Mouse (Mus musculus) limb, embryonic 11.5 days (tissue): ENCODE results near the gene Brms1. TPM values are rescaled to one million over a fixed set of nuclear protein-coding genes. Genes with fewer than 3 reads are reported as not detected.
"Not testable (repeated sequence)": the region's sequence is repeated elsewhere in the genome, so short reads cannot be mapped to it uniquely, and the experiment has no call there.

Source experiments
- ATAC-seq: fragments of 200-750 bp; cut with Nextera tagmentation; 2 replicates; pipeline ENCODE4 v1.8.0; 2017; ENCODE audit warnings: low read depth; ENCODE audit not compliant: insufficient number of reproducible peaks, low FRiP score, low TSS enrichment
- DNase-seq: peaks from one replicate; pipeline ENCODE4 v3.0.0-alpha.2; 2015; ENCODE audit warnings: low spot score
- H3K27ac ChIP-seq: fragments of 300-500 bp; sonication (generic); replicated peaks from 2 replicates; pipeline ENCODE4 v1.5.1; 2014; ENCODE audit warnings: low read depth, mild to moderate bottlenecking, low read length
- H3K27me3 ChIP-seq: fragments of 300-500 bp; sonication (generic); 2 replicates; pipeline ENCODE4 v1.6.1; 2014; ENCODE audit warnings: mild to moderate bottlenecking, low read length, mixed read lengths; ENCODE audit not compliant: control insufficient read depth, insufficient read depth
- H3K36me3 ChIP-seq: fragments of 300-500 bp; sonication (generic); 2 replicates; pipeline ENCODE4 v1.6.1; 2014; ENCODE audit warnings: mild to moderate bottlenecking, low read length, moderate library complexity, mixed read lengths; ENCODE audit not compliant: control insufficient read depth, insufficient read depth
- H3K4me1 ChIP-seq: fragments of 300-500 bp; sonication (generic); 2 replicates; pipeline ENCODE4 v1.6.1; 2014; ENCODE audit warnings: low read length, mixed read lengths; ENCODE audit not compliant: control insufficient read depth, insufficient read depth
- H3K4me2 ChIP-seq: fragments of 300-500 bp; sonication (generic); 2 replicates; pipeline ENCODE4 v1.6.1; 2014; ENCODE audit warnings: low read depth, mild to moderate bottlenecking, moderate library complexity; ENCODE audit not compliant: severe bottlenecking
- H3K4me3 ChIP-seq: fragments of 300-500 bp; sonication (generic); 2 replicates; pipeline ENCODE4 v1.5.1; 2014; ENCODE audit warnings: low read depth, low read length
- H3K9ac ChIP-seq: fragments of 300-500 bp; sonication (generic); 2 replicates; pipeline ENCODE4 v1.6.1; 2014; ENCODE audit warnings: mild to moderate bottlenecking, low read length
- H3K9me3 ChIP-seq: fragments of 300-500 bp; sonication (generic); 2 replicates; pipeline ENCODE4 v1.6.1; 2016; ENCODE audit warnings: low read length; ENCODE audit not compliant: control insufficient read depth
- WGBS: fragments of 180-500 bp; shearing (Covaris S2); extraction: QIAGEN DNeasy Blood & Tissue Kit; methylation state at CpG from one replicate; pipeline ENCODE4 v1.1.7; 2014; 5-methylcytosine and 5-hydroxymethylcytosine counted together
- polyA plus RNA-seq: library from polyadenylated mRNA; unstranded; fragments of >200 nt; fragmentation: Nextera tagmentation; extraction: Ambion mirVana; gene quantifications from 2 replicates; pipeline ENCODE4 v1.2.1, GENCODE M21; 2014

Gene Brms1
- 52.6 and 61.2 TPM in 2 replicates for polyA plus RNA-seq

DNA sequence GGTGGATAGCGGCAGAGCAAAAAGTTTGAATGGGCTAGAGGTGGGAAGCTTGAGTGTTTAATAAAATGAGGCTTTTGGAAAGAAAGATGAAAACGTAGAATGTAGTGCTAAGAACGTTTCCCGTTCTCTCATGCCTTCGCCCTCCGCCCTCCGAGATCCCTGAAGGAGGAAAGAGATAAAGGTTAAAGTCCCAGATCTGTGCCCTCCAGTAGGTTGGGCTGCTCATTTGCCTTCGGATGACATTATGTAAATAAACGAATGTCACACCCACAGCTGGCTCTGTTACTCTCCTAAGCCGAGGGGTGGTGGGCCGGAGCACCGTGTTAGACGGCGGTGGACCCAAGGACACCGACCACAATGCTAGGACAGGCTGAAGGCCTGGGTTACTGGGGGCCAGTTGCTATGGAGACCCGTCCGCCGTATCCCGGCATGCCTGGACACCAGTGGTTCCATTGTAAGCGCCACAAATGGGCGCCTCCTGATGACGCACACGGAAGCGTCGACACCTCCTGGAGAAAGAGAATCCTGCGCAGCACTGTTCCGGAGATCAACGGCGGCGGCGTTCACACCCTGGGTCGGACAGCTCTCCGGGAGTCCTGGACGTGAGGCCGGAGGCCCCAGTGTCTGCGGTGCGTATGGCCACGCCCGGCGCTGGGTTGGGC lies at the start of gene Brms1:
Gene Brms1, plus strand, starts transcription at position 493 of the 662 bp plus-strand sequence.
- H3K9me3 ChIP-seq: no peaks in the 10 kb centered on the region
- ATAC-seq: peak; percentile 44; the same call in 1 of the 2 replicates
- H3K4me2 ChIP-seq: peak within 1 kb of the TSS; percentile 99
- 7% methylated on average over 40 of the region's 40 CpGs for WGBS
- peak within 1 kb of the TSS; percentile 91 for H3K4me3 ChIP-seq
- H3K9ac ChIP-seq: peak within 1 kb of the TSS; percentile 81
- no peaks in the 10 kb centered on the region for H3K27me3 ChIP-seq
- H3K27ac ChIP-seq: no peak within 1 kb of the TSS; the same call in 1 of the 2 replicates
- DNase-seq: peak; percentile 96
- H3K36me3 ChIP-seq: no peaks in the 10 kb centered on the region; the same call in 1 of the 2 replicates
- peaks cover 21% of the 10 kb centered on the region; the same call in 1 of the 2 replicates for H3K4me1 ChIP-seq

DNA sequence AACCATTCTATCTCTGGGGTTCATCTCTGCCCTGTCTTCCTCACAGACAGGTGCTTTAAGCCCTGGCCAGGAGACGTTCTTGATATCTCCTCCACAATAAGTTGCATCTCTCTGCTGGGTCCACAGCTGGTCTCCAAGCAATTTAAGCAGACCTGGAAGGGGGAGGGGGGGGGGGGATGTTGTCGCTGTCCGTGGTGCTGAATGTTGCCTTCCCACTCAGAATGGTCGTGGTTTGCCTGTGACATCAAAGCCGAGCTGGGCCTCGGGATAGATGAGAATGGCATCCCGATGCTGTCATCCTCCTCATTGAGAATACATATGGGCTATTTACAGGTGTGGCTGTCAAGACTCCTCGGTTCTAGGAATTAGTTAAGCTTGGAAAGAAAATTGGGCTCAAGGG lies 48.8 kb upstream of the Brms1 start:
- peaks cover 36% of the 10 kb centered on the region for H3K27me3 ChIP-seq
- no peak overlapping the region for H3K9ac ChIP-seq
- no peak overlapping the region for H3K27ac ChIP-seq
- no peak overlapping the region for H3K4me2 ChIP-seq
- H3K4me3 ChIP-seq: no peak overlapping the region
- DNase-seq (peak; percentile 64), ATAC-seq (no peak)
- no peaks in the 10 kb centered on the region for H3K9me3 ChIP-seq
- no peaks in the 10 kb centered on the region for H3K36me3 ChIP-seq
- WGBS: 15% methylated on average over 8 of the region's 8 CpGs
- no peaks in the 10 kb centered on the region for H3K4me1 ChIP-seq

DNA sequence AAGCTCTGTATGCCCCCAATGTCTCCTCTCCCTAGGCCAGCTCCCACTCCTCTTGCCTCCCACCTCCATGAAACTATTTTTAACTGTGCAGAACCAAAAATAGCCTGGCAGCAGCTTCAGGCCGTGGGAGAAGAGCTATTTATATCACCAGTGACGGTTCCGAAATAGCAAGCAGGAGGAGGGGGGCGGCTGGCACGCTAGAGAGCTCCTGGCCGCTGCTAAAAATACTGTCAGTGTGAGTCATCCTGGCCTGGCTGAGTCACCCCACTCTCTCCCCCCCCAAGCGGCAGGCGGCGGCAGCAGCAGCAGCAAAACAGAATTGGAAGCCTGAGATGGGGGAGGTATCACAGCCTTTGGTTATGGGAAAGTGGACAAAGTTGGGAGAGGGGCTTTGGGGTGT lies 48.2 kb upstream of the Brms1 start:
- peaks cover 36% of the 10 kb centered on the region for H3K27me3 ChIP-seq
- no peaks in the 10 kb centered on the region for H3K36me3 ChIP-seq
- ATAC-seq (no peak), DNase-seq (no peak)
- no peak overlapping the region for H3K9ac ChIP-seq
- H3K9me3 ChIP-seq: no peaks in the 10 kb centered on the region
- H3K4me3 ChIP-seq: no peak overlapping the region
- no peak overlapping the region for H3K4me2 ChIP-seq
- 5% methylated on average over 9 of the region's 9 CpGs for WGBS
- no peaks in the 10 kb centered on the region for H3K4me1 ChIP-seq
- H3K27ac ChIP-seq: no peak overlapping the region

DNA sequence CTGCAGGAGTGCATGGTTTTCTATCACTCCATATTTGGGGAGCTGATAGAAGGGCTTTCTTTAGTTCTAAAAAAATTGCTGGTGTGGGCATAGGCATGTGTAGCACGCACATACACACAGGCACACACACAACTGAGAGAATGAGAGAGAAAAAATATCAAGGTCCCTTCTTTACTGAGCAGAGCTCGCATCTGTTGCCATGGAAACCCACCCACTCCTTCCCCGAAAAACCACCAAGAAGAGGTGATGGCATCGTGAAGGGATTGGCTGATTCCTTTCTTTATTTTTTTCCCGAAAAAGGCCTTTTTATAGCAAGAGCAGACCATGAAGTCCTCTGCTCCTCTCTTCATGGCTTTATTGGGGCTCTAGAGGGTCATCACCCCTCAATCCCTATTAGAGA lies 47.1 kb upstream of the Brms1 start:
- no peak overlapping the region for H3K4me3 ChIP-seq
- no peaks in the 10 kb centered on the region for H3K9me3 ChIP-seq
- H3K9ac ChIP-seq: no peak overlapping the region
- H3K27ac ChIP-seq: no peak overlapping the region
- ATAC-seq: no peak
- no peaks in the 10 kb centered on the region for H3K36me3 ChIP-seq
- WGBS: 70% methylated on average over 5 of the region's 5 CpGs
- H3K4me2 ChIP-seq: no peak overlapping the region
- H3K4me1 ChIP-seq: no peaks in the 10 kb centered on the region
- no peak for DNase-seq
- H3K27me3 ChIP-seq: peaks cover 36% of the 10 kb centered on the region

DNA sequence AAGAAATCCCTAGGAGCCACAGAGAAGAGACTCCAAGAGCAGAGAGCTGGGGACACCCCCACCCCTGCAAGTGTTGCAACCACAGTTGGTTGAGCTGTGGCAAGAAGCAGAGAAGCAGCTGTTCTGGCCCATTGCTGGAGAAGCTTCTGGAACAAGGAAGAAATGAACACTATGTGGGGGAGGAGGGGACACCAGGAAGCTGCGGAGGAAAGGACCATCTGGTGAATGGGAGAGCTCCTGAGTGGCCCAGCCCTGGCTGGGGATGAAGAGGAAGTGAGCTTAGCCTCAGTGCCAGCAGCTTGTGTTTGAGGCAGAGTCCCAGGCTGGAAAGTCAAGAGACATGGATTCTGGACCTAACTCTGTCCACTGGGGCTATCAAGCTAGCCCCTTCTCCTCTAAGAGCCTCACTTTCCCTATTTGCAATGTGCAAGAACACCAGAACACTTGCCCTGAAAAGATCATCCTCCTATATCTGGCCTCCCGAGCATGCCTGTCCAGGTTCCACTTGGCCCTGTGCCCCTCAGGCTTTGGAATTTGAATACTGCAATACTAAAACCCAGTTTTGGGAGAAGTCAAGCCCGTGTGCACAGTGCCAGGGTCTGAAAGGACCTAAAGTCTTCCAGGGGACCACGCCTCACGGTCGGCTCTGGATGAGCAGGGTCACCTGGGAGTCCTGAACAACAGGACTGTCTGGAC lies 41.6 kb upstream of the Brms1 start:
- Histone ChIP-seq H3K27me3 (no peaks in the 10 kb centered on the region), H3K9ac (no peak overlapping the region), H3K36me3 (no peaks in the 10 kb centered on the region), H3K4me2 (no peak overlapping the region), H3K27ac (no peak overlapping the region), H3K4me1 (no peaks in the 10 kb centered on the region), H3K9me3 (no peaks in the 10 kb centered on the region), H3K4me3 (no peak overlapping the region)
- ATAC-seq (no peak), DNase-seq (no peak)
- 69% methylated on average over 6 of the region's 6 CpGs for whole genome bisulfite sequencing

DNA sequence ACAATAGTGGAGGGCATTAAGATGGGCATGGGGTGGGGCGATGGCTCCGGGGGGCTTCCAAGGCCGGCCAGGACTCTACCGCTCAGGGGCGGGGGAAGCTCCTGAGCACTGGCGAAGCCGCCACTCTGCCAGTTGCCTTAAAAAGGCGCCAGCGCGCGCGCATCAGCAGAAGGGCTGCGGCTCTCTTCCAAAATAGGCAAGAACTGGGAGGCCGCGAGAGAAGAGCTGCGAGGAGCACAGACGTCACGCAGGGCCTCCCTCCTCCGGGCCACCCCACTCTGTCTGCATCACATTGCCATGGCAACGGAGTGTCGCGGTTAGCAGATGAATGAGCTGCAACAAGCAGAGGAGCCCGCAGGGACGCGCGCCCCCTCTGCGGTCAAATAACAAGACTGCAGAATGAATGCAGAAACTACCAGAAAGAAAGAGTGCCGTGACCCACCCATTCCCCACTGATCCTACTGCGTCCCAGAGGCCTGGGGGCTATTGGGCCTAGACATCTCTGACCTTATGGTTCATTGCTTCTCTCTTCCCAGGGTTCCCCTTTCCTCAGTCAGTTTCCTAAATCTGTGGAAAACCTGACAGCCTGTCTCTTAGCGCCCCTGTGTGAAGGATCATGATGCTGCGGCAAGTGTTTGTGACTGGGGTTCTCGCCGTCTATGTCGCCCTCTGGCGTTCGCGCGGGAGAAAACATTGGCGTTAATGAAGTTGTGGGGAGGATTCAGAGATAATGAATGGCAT lies 39.3 kb upstream of the Brms1 start:
- H3K9me3 ChIP-seq: no peaks in the 10 kb centered on the region
- ATAC-seq (peak; percentile 75), DNase-seq (peak; percentile 84)
- no peak overlapping the region for H3K27ac ChIP-seq
- no peaks in the 10 kb centered on the region for H3K4me1 ChIP-seq
- no peak overlapping the region for H3K9ac ChIP-seq
- no peaks in the 10 kb centered on the region for H3K36me3 ChIP-seq
- peak overlapping the region; percentile 55 for H3K4me2 ChIP-seq
- H3K27me3 ChIP-seq: no peaks in the 10 kb centered on the region
- WGBS: under 1% methylated on average over 39 of the region's 39 CpGs
- H3K4me3 ChIP-seq: peak overlapping the region; percentile 12; the same call in 1 of the 2 replicates

DNA sequence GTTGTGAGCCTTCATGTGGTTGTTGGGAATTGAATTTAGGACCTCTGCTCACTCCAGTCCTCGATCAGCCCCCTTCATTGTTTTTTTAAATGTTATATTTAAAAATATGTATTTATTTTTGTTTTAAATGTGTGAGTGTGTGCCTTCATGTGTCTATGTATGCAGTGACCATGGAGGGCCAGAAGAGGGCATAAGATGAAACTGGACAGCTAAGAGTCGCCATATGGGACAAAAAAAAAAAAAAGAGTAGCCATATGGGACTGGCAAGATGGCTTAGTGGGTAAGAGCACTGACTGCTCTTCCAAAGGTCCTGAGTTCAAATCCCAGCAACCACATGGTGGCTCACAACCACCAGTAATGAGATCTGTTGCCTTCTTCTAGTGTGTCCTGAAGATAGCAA lies 37.5 kb upstream of the Brms1 start:
- not testable (repeated sequence) for ATAC-seq, DNase-seq, H3K9me3 ChIP-seq, H3K4me1 ChIP-seq, H3K4me2 ChIP-seq, H3K27me3 ChIP-seq, H3K36me3 ChIP-seq, H3K4me3 ChIP-seq, H3K9ac ChIP-seq, H3K27ac ChIP-seq
- 62% methylated on average over 2 of the region's 2 CpGs for WGBS

DNA sequence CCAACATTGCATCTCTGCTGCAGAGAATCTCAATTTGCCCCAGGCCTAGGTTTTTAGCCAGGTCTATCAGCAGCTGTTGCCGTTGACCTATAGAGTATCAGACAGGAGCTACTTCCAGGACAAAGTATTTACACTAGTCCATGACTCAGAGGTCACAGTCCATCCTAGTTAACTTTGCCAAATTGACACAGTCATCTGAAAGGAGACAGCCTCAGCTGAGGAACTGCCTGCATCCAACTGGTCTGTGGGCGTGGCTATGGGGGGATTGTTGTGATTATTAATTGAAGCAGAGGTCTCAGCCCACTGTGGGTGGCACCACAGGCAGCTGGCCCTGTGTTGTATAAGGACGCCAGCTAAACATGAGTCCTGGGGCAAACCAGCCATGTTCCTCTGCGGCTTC lies 36.2 kb upstream of the Brms1 start:
- H3K9me3 ChIP-seq: no peaks in the 10 kb centered on the region
- no peaks in the 10 kb centered on the region for H3K4me1 ChIP-seq
- ATAC-seq (no peak), DNase-seq (no peak)
- no peak overlapping the region for H3K4me2 ChIP-seq
- H3K4me3 ChIP-seq: no peak overlapping the region
- H3K36me3 ChIP-seq: no peaks in the 10 kb centered on the region
- H3K9ac ChIP-seq: no peak overlapping the region
- H3K27ac ChIP-seq: no peak overlapping the region
- H3K27me3 ChIP-seq: no peaks in the 10 kb centered on the region
- 79% methylated on average over 4 of the region's 4 CpGs for WGBS
